Mouse (Mus musculus): ENCODE data around the gene Lix1l.

Gene Lix1l

DNA sequence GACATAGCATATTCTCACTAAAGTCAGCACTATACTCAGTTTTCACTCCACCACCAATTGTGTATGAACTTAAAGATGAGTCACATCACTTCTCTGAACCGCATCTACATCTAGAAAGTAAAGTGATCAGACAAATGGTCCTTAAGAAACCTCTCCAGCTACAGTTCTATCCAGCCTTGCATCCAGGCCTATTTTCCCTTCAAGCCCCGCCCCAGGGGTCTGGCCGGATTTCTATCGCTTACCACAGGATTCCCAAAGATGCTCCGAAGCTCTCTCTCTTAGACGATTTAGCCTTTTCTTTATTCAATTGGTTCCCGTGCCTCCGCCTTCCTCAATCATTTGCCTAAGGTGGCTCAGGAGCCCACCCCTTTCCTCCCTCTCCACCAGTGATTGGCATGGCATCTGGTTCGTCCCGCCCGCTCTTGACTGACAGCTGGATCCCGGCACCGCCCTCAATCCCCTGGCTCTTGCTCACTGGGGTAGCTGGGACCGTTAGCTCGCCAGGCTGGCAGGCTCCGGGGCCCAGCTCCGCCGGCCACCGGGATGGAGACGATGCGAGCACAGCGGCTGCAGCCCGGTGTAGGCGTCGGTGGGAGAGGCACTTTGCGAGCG, at the start of gene Lix1l:
Gene Lix1l, plus strand, starts transcription at position 511 of the 612 bp plus-strand sequence.
- DNase-seq (ENCODE audit: low spot score): peak; percentile 98

DNA sequence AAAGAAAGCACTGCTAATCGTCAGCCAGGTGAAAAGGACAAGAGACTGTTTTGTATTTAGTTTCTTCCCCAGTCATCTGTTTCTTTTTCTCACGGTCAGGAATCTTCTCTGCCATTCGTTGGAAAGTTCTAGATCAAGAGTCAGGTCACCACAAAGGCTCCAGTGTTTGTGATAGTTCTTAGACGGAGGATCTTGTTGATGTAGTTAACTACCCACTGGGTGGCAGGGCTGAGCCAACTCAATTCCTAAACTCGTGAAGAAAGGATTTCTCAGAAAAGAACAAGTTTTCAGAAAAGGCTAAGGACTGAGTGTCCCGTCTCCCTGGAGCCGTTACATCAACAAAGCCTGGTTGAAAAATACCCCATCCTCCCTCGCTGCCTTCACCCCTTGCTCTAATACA, 49.7 kb upstream of the Lix1l start:
- DNase-seq (ENCODE audit: low spot score): peak; percentile 93

DNA sequence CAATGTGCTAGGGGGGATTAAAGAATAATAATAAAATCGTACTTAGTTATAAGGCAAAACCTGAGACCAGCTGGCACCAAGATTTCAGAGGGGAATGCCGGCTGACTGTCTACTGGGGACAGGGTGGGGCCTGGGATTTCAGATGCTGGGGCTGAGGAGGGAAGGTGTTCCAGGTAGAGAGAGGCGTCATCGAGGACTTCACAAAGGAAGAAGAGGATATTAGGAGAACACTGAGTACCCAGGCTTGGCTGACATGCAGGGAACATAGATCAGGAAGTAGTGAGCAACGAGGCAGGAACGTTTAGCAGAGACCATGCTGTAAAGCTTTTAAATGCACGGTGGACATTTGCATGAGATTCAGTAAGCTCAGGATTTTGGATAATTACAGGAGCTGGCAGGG, 49.1 kb upstream of the Lix1l start:
- no peak for DNase-seq (ENCODE audit: low spot score)

DNA sequence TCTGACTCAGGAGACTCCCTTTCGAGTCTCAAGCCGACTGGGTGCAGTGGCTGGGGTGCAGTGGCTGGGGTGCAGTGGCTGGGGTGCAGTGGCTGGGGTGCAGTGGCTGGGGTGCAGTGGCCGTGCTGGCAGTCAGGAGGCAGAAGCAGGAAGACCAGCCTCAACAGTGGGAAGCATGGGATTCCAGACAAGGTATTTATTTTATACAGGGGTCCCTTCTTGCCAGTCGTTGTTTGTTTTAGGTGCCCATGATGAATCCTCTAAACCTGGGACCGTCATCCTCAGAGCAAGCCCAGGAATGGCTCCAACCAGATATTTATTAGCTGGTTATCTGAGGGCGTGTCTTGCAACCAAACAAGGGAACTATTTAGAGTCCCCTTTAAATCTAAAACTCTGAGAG, 47.3 kb upstream of the Lix1l start:
- no peak for DNase-seq (ENCODE audit: low spot score)

DNA sequence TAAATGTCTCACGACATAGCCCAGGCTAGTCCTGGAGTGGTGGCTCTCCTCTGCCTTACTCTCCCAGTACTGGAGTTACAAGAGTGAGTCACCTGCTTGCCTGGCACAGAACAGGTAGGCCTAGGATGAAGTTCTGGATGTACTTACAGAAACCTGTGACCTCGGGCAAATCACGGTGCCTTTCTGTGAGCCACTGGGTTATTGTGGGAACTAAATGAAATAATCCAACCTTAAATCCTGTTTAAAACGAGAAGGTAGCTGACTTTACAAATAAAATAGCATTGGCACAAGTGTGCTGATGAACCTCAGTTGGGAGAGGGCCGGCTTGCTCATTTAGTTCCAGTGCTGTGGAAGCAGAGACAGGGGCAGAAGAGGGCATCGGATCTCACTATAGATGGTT, 46.7 kb upstream of the Lix1l start:
- no peak for DNase-seq (ENCODE audit: low spot score)

DNA sequence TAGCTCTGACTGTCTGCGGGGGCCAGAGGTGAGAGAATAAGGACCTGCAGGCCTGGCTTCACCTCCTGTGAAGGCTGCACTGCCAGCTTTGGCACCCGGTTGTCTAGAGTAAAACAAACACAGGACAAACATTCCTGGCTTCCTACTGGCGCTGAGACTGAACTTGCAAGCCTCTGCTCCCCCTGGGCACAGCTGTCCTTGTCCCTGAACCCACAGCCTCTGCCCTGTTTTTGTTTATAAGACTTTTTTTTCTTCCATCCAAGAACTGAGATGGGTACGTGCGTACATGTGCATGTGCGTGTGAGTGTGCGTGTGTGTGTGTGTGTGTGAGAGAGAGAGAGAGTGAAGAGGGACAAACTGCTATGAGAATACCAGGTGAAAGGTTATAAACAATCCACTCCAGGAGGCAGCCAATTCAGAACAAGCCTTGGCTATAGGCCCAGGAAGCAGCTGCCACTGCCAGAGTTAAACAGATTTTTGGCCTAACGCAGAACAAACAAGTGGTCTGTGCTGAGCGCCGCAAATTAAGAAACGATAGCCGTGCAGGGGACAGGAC, 45.8 kb upstream of the Lix1l start:
- DNase-seq (ENCODE audit: low spot score): peak; percentile 98

DNA sequence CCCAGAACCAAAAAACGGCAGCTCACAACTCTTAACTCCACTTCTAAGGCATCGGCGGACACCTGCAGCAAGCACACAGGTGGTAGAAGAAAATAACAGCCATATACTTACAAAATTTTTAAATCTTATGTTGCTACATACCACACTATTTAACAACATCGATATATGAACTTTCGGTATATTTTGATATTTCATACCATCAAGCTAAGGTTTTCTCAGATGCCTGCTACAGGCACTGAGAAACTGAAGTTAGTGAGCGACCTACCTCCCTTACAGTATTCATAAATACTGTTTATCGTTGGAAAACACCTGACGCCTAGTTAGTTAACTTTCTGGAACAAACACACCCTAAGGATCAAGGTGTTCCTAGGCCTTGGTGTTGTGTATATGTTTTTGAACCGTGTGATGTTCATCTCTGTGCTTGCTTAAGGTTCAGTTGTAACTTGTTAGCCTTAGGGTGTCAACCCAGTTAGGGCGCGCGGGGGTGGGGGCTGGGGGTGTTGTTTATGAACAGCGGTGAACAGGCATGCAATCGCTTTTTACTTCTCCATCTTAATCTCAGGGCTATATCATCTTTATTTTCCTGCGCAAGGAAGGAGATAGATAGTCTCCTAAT, 44.8 kb upstream of the Lix1l start:
- DNase-seq (ENCODE audit: low spot score): peak; percentile 34

DNA sequence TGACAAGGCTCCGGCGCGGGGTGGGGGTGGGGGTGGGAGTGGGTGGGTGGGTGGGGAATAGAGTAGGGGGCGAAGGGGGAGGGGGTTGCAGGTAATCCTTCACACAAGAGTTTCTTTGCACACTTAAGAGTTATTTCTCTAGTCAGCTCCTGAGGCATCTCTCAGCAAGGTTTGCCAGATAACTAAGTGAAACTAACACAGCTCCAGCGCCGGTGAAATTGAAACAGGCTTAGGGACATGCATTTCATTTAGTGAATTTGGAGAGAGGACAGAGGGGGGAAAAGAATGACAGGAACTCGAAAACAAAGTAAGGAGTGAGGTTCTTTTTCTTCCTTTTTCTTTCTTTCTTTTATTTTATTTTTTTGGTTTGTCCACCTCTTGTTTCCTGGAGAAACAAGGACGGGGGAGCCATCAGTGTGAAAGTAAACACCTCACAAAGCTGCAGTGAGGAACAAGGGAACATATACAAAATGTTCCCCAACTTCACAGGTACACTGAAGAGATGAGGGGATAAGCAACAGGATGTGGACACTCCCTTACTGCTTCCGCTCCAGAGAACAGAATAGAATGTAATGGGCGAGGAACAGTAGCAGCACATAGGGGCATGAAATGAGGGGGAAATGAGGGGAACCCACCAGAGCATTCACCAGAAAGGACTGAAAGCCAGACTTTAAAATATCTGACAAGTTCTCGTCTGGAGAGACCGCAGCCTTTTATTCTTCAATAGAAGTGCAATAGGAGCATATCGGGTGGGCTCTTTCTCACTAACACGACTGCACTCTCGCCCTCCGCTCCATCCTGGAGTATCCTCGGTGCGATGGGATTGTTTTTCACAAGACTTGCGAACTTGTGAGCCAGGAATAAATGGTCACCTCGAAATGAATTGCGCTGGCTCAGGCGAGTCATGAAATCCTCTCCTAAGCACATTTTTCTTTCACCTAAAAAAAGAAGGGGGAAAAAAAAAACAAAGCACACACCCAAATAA, 44.0 kb upstream of the Lix1l start:
- DNase-seq (ENCODE audit: low spot score): peak; percentile 65

DNA sequence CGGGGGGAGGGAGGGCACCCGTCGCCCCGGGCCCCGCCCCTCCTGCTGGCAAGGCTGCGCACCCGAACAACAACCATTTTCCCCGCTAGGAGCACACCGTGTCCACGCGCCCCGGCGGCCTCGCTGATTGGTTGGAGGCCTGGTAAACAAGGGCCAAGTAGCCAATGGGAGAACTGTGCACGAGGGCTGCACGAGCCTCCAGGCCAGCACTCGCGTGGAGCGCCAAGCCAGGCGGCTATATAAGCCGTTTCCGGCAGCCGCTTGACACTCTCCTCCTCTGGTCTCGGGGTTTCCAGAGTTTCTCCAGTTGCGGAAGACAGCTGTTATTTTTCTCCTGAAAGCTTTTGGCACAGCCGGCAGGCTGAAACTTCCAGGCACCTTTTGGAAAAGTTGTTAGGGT, 43.3 kb upstream of the Lix1l start, which contains the start of gene Txnip:
Gene Txnip, plus strand, starts transcription at position 264 of the 400 bp plus-strand sequence.
- peak; percentile 100 for DNase-seq (ENCODE audit: low spot score)

DNA sequence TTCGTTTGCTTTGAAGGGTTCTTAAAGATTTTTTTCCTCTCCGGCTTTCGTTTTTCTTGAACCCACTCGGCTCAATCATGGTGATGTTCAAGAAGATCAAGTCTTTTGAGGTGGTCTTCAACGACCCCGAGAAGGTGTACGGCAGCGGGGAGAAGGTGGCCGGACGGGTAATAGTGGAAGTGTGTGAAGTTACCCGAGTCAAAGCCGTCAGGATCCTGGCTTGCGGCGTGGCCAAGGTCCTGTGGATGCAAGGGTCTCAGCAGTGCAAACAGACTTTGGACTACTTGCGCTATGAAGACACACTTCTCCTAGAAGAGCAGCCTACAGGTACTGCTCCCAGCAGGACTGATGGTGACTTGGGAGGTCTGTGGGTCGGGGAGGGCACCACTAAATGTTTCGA, 42.8 kb upstream of the Lix1l start:
- DNase-seq (ENCODE audit: low spot score): no peak

DNA sequence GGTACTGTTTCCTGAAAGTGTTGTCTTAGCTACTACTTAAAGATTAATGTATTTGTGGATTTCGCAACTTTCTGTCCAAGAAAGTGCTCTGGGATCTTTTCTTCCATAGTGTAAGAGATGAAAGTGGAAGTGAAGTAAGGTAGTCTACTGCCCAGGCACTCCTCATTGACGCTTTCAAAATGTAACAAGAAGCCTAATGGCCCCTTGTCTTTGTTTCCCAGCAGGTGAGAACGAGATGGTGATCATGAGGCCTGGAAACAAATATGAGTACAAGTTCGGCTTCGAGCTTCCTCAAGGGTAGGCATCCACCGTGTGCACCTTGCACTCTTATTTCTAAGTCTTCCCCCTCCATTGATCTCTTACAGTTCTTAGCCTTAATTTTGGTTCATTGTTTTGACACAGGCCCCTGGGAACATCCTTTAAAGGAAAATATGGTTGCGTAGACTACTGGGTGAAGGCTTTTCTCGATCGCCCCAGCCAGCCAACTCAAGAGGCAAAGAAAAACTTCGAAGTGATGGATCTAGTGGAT, 42.2 kb upstream of the Lix1l start:
- DNase-seq (ENCODE audit: low spot score): peak; percentile 60

DNA sequence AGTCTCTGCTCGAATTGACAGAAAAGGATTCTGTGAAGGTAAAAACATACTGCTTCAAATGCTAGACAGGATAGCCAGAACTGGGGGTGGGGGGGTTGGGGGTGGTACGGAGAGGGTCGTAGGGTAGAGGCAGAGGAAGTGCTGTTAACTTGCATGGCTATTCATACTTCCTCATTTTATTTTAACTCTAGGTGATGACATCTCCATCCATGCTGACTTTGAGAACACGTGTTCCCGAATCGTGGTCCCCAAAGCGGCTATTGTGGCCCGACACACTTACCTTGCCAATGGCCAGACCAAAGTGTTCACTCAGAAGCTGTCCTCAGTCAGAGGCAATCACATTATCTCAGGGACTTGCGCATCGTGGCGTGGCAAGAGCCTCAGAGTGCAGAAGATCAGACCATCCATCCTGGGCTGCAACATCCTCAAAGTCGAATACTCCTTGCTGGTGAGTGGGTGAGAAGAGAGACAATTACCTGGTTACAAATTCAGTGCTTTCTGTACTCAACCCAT, 41.5 kb upstream of the Lix1l start:
- no peak for DNase-seq (ENCODE audit: low spot score)

DNA sequence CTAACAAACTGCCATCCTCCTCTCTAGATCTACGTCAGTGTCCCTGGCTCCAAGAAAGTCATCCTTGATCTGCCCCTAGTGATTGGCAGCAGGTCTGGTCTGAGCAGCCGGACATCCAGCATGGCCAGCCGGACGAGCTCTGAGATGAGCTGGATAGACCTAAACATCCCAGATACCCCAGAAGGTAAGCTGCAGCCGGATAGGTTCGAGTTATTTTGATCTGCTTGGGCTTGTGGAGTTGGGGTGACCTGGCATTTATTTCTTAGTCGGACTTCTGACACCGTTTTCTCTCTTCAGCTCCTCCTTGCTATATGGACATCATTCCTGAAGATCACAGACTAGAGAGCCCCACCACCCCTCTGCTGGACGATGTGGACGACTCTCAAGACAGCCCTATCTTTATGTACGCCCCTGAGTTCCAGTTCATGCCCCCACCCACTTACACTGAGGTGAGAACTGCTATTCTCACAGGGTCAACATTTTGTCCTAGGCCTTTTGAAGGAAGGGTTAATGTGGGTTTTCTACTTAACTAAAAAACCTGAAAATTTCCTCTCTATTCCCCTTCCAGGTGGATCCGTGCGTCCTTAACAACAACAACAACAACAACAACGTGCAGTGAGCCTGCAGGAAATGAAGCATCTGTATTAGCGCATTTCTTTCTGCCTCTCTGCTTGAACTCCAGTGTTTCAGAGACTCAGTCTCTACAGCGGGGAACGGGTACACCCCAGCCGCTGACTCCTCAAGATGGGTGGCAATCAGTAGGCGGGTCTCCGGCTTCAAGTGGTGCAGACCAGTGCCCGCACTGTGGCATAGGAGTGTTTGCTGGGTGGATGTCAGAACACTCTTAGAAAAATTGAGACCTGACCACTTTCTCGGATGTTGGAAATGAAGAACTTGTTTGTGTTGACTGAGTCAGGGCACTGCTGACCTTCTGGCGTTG, 40.8 kb upstream of the Lix1l start:
- DNase-seq (ENCODE audit: low spot score): peak; percentile 74

DNA sequence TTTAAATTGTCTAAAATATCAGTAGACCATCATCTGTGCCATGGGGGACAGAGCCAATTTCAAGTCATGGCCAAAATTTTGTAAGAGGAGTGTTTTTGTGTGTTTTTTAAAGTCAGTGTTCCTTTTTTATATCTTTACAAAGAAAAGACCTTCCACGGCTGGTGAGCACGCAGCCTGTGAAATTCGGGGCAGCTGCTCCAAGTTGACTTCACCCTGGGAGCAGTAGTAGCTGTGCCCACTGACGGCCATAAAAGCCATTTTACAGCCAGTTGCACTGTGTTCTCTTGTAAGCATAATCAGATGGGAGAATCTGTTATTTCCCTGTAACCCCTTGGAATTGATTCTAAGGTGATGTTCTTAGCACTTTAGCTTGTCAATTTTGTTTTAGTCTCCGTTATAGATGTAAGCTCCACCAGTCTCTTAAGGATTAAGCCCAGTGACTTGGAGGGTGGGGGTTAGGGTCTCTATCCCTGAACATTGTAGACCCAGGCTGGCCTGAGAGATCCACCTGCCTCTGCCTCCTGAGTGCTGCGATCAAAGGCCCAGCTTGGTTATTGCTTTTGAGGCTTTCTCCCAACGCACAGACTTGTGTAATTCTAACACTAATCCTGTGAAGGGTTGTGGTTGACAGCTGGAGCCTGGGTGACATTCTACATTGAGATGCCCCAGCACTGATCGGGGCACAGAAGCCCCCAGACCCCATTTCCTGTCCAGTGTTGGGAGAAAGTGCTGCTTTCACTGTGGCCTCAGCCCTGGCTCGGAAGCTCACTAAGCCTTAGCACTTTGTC, 39.9 kb upstream of the Lix1l start:
- DNase-seq (ENCODE audit: low spot score): peak; percentile 78

DNA sequence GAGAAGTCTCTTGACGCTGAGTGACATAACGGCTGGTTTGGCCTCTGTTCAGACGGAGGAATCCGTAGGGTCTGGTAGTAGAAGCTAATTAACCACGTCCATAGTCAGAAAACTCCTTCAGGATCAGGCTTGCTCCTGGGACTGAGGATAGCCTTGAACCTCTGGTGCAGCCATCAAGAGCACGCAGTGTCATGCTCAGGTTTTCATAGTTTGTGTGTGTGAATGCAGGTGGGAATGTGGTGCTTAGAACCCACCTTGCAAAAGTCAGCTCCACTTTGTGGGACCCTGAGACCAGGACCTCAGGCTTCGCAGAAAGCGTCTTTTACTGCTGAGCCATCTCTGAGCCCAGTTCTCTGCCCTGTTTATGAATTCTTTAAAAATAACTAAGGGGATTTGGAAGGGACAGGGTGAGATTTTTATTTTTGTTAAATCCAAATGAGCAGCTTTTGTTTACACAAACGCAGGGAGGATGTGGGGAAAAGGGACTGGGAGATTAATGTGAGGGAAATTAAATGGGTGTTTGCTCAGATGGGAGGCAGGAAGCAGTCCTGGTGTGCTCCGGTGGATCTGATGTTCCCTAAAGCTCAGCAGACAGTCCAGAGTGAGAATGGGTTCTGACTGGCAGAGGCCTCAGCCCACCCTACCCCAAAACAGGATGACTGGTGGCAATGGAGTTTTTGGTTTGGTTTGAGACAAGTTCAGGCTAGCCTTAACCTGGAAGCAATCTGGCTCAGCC, 38.8 kb upstream of the Lix1l start:
- peak; percentile 94 for DNase-seq (ENCODE audit: low spot score)

DNA sequence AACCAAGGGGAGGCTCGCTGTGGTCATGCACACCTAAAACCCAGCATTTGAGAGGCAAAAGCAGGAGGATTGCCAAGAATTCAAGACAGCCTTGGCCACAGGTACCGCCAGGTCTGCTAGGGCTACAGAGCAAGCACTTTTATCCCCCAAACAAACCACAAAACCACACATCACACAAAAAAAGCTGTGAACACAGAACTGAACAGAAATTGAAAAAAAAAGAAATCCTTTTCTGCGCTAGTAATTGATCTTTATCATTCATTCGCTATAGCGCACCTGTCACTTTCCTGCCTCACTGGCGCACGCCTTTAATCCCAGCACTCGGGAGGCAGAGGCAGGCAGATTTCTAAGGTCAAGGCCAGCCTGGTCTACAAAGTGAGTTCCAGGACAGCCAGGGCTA, 37.7 kb upstream of the Lix1l start:
- DNase-seq (ENCODE audit: low spot score): no peak

DNA sequence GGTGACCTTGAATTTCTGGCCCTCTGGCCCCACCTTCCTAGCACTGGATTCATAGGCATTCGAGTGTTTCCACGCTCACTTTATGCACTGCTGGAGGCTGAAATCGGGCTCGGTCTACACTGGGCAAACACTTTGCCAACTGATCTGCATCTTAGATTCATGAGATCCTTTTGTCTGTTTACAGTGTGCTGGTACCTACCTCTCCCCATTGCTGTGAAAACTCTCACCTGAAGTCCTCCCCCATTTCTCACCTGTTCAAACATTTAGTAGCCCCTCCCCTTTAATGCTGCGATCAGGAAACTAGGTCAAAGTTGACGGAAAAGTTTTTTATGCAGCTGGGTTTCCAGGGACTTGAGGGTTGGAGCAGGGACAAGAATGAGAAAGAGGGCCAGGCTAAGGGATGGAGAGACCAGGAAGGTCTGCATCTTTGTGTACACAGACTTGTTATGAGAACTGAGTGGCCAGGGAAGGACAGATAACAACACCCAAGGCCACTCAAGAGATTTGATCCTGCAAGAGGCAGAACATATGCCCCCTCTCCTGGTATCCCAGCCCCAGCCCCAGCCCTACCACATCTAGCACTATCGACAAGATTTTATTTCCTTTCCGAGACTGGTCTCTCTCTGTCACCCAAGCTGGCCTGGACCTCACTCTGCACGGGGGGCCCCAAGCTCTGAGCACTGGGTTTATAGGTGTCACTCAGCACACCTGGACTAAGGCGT, 36.9 kb upstream of the Lix1l start:
- peak; percentile 57 for DNase-seq (ENCODE audit: low spot score)

DNA sequence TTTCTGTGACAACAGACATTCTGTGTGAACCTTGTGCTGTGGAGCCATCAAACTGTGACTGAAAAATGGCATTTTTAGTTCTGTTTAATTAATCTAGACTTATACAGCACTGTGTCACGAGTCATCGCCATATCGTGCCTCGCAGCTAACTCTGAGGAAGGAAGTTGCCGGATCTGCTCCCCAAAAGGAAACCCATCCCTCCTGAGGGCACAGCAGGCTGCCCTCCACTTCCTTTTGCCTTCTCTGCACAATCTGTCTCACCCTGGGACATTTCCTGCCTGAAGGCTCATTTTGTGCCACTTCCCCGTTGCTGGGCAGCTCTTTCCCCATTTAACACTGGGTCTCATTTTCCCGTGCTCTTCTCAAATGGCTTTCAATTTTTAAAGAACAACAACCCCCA, 36.3 kb upstream of the Lix1l start:
- no peak for DNase-seq (ENCODE audit: low spot score)

DNA sequence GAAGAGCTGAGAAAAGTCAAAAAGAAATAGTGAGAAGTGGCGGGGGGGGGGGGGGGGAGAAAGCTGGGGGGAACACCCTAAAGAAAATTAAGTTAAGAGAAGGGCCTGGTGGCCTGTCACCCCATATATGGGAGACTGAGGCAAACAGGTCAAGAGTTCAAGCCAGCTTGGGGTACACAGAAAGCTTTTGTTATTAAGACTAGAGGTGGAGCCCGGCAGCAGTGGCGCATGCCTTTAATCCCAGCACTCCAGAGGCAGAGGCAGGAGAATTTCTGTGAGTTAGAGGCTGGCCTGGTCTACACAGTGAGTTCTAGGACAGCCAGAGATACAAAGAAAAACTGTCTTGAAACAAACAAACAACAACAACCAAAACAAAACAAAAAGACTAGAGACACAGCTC, 35.8 kb upstream of the Lix1l start:
- no peak for DNase-seq (ENCODE audit: low spot score)
